Mouse (Mus musculus): ENCODE measurements around the gene Calb2. TPM values are rescaled to one million over a fixed set of nuclear protein-coding genes. Genes with fewer than 3 reads are reported as not detected.

Gene Calb2
- 1.4 and 3.1 TPM in 2 replicates for polyA plus RNA-seq (2012; rRNA removed)

GRCm38 (mm10) chr8:110168046-110168445 lies at the start of gene Calb2:
Gene Calb2 (minus strand): TSS chr8:110168210.
- WGBS = 11% methylated on average over 33 of the region's 33 CpGs
- Histone ChIP-seq H3K4me3 (ENCODE audit: low read depth, low read length) (no peak within 1 kb of the TSS), H3K4me1 (ENCODE audit: control insufficient read depth, insufficient read depth, insufficient read length, low read length) (no peaks in the 10 kb centered on the region), H3K27ac (ENCODE audit: insufficient read depth, low read depth, low read length) (no peak within 1 kb of the TSS), H3K27me3 (ENCODE audit: control insufficient read depth, insufficient read depth, low read length) (peaks cover 7% of the 10 kb centered on the region), H3K36me3 (ENCODE audit: control insufficient read depth, insufficient read depth, low read length) (no peaks in the 10 kb centered on the region)
- TF ChIP-seq POLR2A (IDR thresholded peaks at IDR 0.05; ENCODE audit: low read depth, low read length) = no peak
- peak; percentile 30; the same call in 1 of the 2 replicates for TF ChIP-seq CTCF (IDR thresholded peaks at IDR 0.05; ENCODE audit: extremely low read depth, insufficient read length, insufficient replicate concordance, low read depth, low read length)

GRCm38 (mm10) chr8:110217681-110218131 lies 49.7 kb upstream of the Calb2 start:
- no peaks in the 10 kb centered on the region for H3K4me1 ChIP-seq (ENCODE audit: control insufficient read depth, insufficient read depth, insufficient read length, low read length)
- H3K27ac ChIP-seq (ENCODE audit: insufficient read depth, low read depth, low read length) = no peak overlapping the region
- peak overlapping the region; percentile 93 for H3K4me3 ChIP-seq (ENCODE audit: low read depth, low read length)
- H3K36me3 ChIP-seq (ENCODE audit: control insufficient read depth, insufficient read depth, low read length) = peaks cover 15% of the 10 kb centered on the region
- TF ChIP-seq POLR2A (IDR thresholded peaks at IDR 0.05; ENCODE audit: low read depth, low read length) (peak; percentile 45; the same call in 1 of the 2 replicates), CTCF (IDR thresholded peaks at IDR 0.05; ENCODE audit: extremely low read depth, insufficient read length, insufficient replicate concordance, low read depth, low read length) (no peak)
- WGBS = under 1% methylated on average over 43 of the region's 43 CpGs
- H3K27me3 ChIP-seq (ENCODE audit: control insufficient read depth, insufficient read depth, low read length) = no peaks in the 10 kb centered on the region

GRCm38 (mm10) chr8:110217198-110217597 lies 49.2 kb upstream of the Calb2 start:
- Histone ChIP-seq H3K4me1 (ENCODE audit: control insufficient read depth, insufficient read depth, insufficient read length, low read length) (no peaks in the 10 kb centered on the region), H3K27ac (ENCODE audit: insufficient read depth, low read depth, low read length) (no peak overlapping the region), H3K4me3 (ENCODE audit: low read depth, low read length) (peak overlapping the region; percentile 93), H3K36me3 (ENCODE audit: control insufficient read depth, insufficient read depth, low read length) (peaks cover 10% of the 10 kb centered on the region), H3K27me3 (ENCODE audit: control insufficient read depth, insufficient read depth, low read length) (no peaks in the 10 kb centered on the region)
- TF ChIP-seq POLR2A (IDR thresholded peaks at IDR 0.05; ENCODE audit: low read depth, low read length) (no peak), CTCF (IDR thresholded peaks at IDR 0.05; ENCODE audit: extremely low read depth, insufficient read length, insufficient replicate concordance, low read depth, low read length) (no peak)
- WGBS = 31% methylated on average over 5 of the region's 5 CpGs

- no peaks in the 10 kb centered on the region for H3K27me3 ChIP-seq (ENCODE audit: control insufficient read depth, insufficient read depth, low read length)
- H3K36me3 ChIP-seq (ENCODE audit: control insufficient read depth, insufficient read depth, low read length) = peaks cover 3% of the 10 kb centered on the region
Observed at GRCm38 (mm10) chr8:110216253-110216652, 48.2 kb upstream of the Calb2 start.

GRCm38 (mm10) chr8:110215365-110215764 lies 47.4 kb upstream of the Calb2 start, which contains the start of gene Cmtr2:
Gene Cmtr2 (plus strand): TSS chr8:110215665.
- H3K36me3 ChIP-seq (ENCODE audit: control insufficient read depth, insufficient read depth, low read length) = no peaks in the 10 kb centered on the region
- no peak within 1 kb of the TSS for H3K27ac ChIP-seq (ENCODE audit: insufficient read depth, low read depth, low read length)
- H3K27me3 ChIP-seq (ENCODE audit: control insufficient read depth, insufficient read depth, low read length) = no peaks in the 10 kb centered on the region; the same call in 1 of the 2 replicates
- 72% methylated on average over 7 of the region's 7 CpGs for WGBS
- H3K4me3 ChIP-seq (ENCODE audit: low read depth, low read length) = no peak within 1 kb of the TSS
- TF ChIP-seq CTCF (IDR thresholded peaks at IDR 0.05; ENCODE audit: extremely low read depth, insufficient read length, insufficient replicate concordance, low read depth, low read length) = no peak
- TF ChIP-seq POLR2A (IDR thresholded peaks at IDR 0.05; ENCODE audit: low read depth, low read length) = no peak
- no peaks in the 10 kb centered on the region for H3K4me1 ChIP-seq (ENCODE audit: control insufficient read depth, insufficient read depth, insufficient read length, low read length)

More at GRCm38 (mm10) chr8:110216253-110216652, 48.2 kb upstream of the Calb2 start:
- WGBS = 72% methylated on average over 5 of the region's 5 CpGs
- Histone ChIP-seq H3K4me1 (ENCODE audit: control insufficient read depth, insufficient read depth, insufficient read length, low read length) (no peaks in the 10 kb centered on the region), H3K27ac (ENCODE audit: insufficient read depth, low read depth, low read length) (no peak overlapping the region), H3K4me3 (ENCODE audit: low read depth, low read length) (no peak overlapping the region)
- TF ChIP-seq POLR2A (IDR thresholded peaks at IDR 0.05; ENCODE audit: low read depth, low read length) (no peak), CTCF (IDR thresholded peaks at IDR 0.05; ENCODE audit: extremely low read depth, insufficient read length, insufficient replicate concordance, low read depth, low read length) (no peak)

- no peaks in the 10 kb centered on the region for H3K4me1 ChIP-seq (ENCODE audit: control insufficient read depth, insufficient read depth, insufficient read length, low read length)
- no peak overlapping the region for H3K4me3 ChIP-seq (ENCODE audit: low read depth, low read length)
- no peak for TF ChIP-seq POLR2A (IDR thresholded peaks at IDR 0.05; ENCODE audit: low read depth, low read length)
- TF ChIP-seq CTCF (IDR thresholded peaks at IDR 0.05; ENCODE audit: extremely low read depth, insufficient read length, insufficient replicate concordance, low read depth, low read length) = peak; percentile 42; the same call in 1 of the 2 replicates
- H3K36me3 ChIP-seq (ENCODE audit: control insufficient read depth, insufficient read depth, low read length) = no peaks in the 10 kb centered on the region
- WGBS = 32% methylated on average over 11 of the region's 11 CpGs
- H3K27ac ChIP-seq (ENCODE audit: insufficient read depth, low read depth, low read length) = no peak overlapping the region
- H3K27me3 ChIP-seq (ENCODE audit: control insufficient read depth, insufficient read depth, low read length) = no peaks in the 10 kb centered on the region
Observed at GRCm38 (mm10) chr8:110201806-110202205, 33.8 kb upstream of the Calb2 start.

GRCm38 (mm10) chr8:110196678-110197077 lies 28.7 kb upstream of the Calb2 start:
- Histone ChIP-seq H3K4me3 (ENCODE audit: low read depth, low read length) (no peak overlapping the region), H3K36me3 (ENCODE audit: control insufficient read depth, insufficient read depth, low read length) (no peaks in the 10 kb centered on the region), H3K27me3 (ENCODE audit: control insufficient read depth, insufficient read depth, low read length) (no peaks in the 10 kb centered on the region), H3K27ac (ENCODE audit: insufficient read depth, low read depth, low read length) (no peak overlapping the region), H3K4me1 (ENCODE audit: control insufficient read depth, insufficient read depth, insufficient read length, low read length) (no peaks in the 10 kb centered on the region)
- 6% methylated on average over 5 of the region's 5 CpGs for WGBS
- no peak for TF ChIP-seq CTCF (IDR thresholded peaks at IDR 0.05; ENCODE audit: extremely low read depth, insufficient read length, insufficient replicate concordance, low read depth, low read length)
- TF ChIP-seq POLR2A (IDR thresholded peaks at IDR 0.05; ENCODE audit: low read depth, low read length) = no peak

All from small intestine, adult 2 months (tissue).